Mouse (Mus musculus) heart, adult 2 months (tissue): ENCODE measurements around the gene Zfyve19.

Experiments used
- CTCF ChIP-seq: fragments of 200-600 bp; IDR thresholded peaks from 2 replicates; pipeline ENCODE4 v1.8.1; 2022; ENCODE audit warnings: antibody characterized with exemption, mild to moderate bottlenecking, moderate library complexity
- EP300 ChIP-seq: fragments of 200-500 bp; IDR thresholded peaks from 2 replicates; pipeline ENCODE4 v1.6.1; 2011; ENCODE audit warnings: low read depth, low read length, control low read depth; ENCODE audit not compliant: insufficient read depth
- POLR2A ChIP-seq: fragments of 200-500 bp; IDR thresholded peaks from 2 replicates; pipeline ENCODE4 v1.6.1; 2011; ENCODE audit warnings: mild to moderate bottlenecking, low read depth, low read length, control low read depth; ENCODE audit not compliant: insufficient read depth

DNA sequence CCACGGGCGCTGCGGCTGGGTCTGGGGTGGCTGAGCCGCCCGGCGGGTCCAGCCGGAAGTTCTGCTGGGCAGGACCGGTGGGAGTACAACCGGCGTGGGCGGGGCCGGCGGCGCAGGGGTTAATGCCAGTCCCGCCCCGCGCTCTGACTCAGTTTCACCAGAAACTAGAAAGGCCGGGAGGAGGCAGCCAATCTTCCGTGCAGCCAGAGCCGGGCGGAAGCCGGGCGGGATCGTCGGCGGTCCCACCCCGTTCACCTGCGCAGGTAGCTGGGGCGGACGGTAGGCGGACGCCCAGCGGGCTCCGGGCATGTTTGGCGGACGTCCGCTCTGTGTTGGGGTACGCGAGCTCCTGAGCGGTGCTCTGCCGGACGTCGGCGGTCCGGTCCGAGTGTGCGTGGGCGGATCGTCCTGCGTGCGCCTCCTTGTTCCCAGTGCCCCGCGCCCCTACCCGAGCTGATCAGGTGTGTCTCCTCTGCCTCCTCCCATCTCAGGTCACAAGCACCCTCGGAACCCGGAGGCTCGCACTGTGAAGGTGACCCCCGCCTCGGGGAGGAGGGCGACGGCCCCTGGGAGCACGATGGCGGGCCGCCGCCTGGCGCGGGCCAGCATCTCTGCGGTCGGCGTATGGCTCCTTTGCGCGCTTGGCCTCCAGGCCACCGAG lies 28.9 kb downstream of the Zfyve19 start, which contains the start of gene Spint1:
- no peak for TF ChIP-seq POLR2A
- no peak for TF ChIP-seq CTCF
- no peak for TF ChIP-seq EP300
